Comparison of ENCODE assay signal across 8 mouse cellular contexts in genomic region chr13:70650011-70650436, GRCm38 (mm10). TPM values are rescaled to one million over a fixed set of nuclear protein-coding genes. Genes with fewer than 3 reads are reported as not detected.
DNase-seq lines count a peak whose midpoint lies in the region; TF ChIP-seq lines count a peak whose summit lies in the region.

No protein-coding gene starts in this region.

- H3K36me3 ChIP-seq in liver, adult 2 months (ENCODE audit: control insufficient read depth, insufficient read depth, low read length) = no peaks in the 10 kb centered on the region
- H3K36me3 ChIP-seq in myocyte (ENCODE audit: control insufficient read depth, insufficient read depth) = no peaks in the 10 kb centered on the region

- no peak overlapping the region for H3K4me2 ChIP-seq in myocyte (ENCODE audit: low read depth)

- intact Hi-C loops in heart, postnatal 14 days (cut with DNase I) = no loop called here

- H3K4me3 ChIP-seq in liver, adult 2 months (ENCODE audit: insufficient read depth, low read depth, low read length) = no peak overlapping the region
- H3K4me3 ChIP-seq in myocyte = no peak overlapping the region

- WGBS in liver, adult 2 months = 62% methylated on average over 3 of the region's 3 CpGs

- peaks cover 4% of the 10 kb centered on the region; the same call in 1 of the 2 replicates for H3K4me1 ChIP-seq in liver, adult 2 months (ENCODE audit: control insufficient read depth, insufficient read depth, low read length)

- no peaks in the 10 kb centered on the region for H3K79me2 ChIP-seq in liver, adult 2 months (ENCODE audit: control insufficient read depth, insufficient read depth, low read length)
- H3K79me2 ChIP-seq in myocyte (ENCODE audit: control insufficient read depth, insufficient read depth) = no peaks in the 10 kb centered on the region

- 0 out of 2 replicates have a peak overlapping the region, but pooled peaks have one; percentile 25 for H3K27ac ChIP-seq in liver, adult 2 months (replicated peaks; ENCODE audit: insufficient read depth, low read depth, low read length)

- TF ChIP-seq CTCF in liver, adult 2 months (IDR thresholded peaks at IDR 0.05; ENCODE audit: low read depth, low read length) = no peak

- no peak overlapping the region for H3K9ac ChIP-seq in liver, adult 2 months (ENCODE audit: low read depth, low read length)

- TF ChIP-seq POLR2A in liver, adult 2 months (IDR thresholded peaks at IDR 0.05; ENCODE audit: extremely low read depth, insufficient read depth, low read length) = no peak
- no peak for TF ChIP-seq POLR2A in myocyte (IDR thresholded peaks at IDR 0.05; ENCODE audit: insufficient read length, low read depth)

- DNase-seq in spleen, postnatal 4 days (ENCODE audit: low spot score in 2 of 2) = peak; percentile 15 to 56
- no peak for DNase-seq in spleen, postnatal 14 days (ENCODE audit: low spot score in 2 of 2)
- peak; percentile 27 to 34 for DNase-seq in heart, postnatal 14 days
- no peak for DNase-seq in liver, adult 2 months (ENCODE audit: extremely low read depth, low read depth, low spot score)
- DNase-seq in cerebellum, adult 11-12 months = no peak
- DNase-seq in layer of hippocampus, adult 9-10 months (ENCODE audit: low spot score) = no peak
- DNase-seq in left cerebral cortex, adult 8-10 months (ENCODE audit: low spot score in 2 of 2) = no peak

- no peaks in the 10 kb centered on the region for H3K27me3 ChIP-seq in liver, adult 2 months (ENCODE audit: control insufficient read depth, insufficient read depth, low read length)
- no peaks in the 10 kb centered on the region for H3K27me3 ChIP-seq in myocyte (ENCODE audit: control insufficient read depth, insufficient read depth, insufficient read length)

- no peak overlapping the region for H3ac ChIP-seq in myocyte (ENCODE audit: control insufficient read depth, insufficient read length)

TF ChIP-seq in myocyte, 11 proteins besides CTCF, POLR2A, EP300 and RAD21:
- TF ChIP-seq TCF12 (IDR thresholded peaks at IDR 0.05; ENCODE audit: insufficient read depth, poor library complexity, severe bottlenecking) (no peak), TCF3 (IDR thresholded peaks at IDR 0.05; ENCODE audit: insufficient read length, low read depth) (no peak), MYOG (IDR thresholded peaks at IDR 0.05; ENCODE audit: control insufficient read depth in 1 of 3, insufficient read depth in 1 of 3, insufficient read length in 2 of 3, low read depth in 2 of 3) (peak in 2 of 3 experiments; percentile 57 to 82), MYOD1 (IDR thresholded peaks at IDR 0.05; ENCODE audit: control insufficient read depth in 1 of 3, insufficient read length in 2 of 3, low read depth in 2 of 3) (peak in 2 of 3 experiments; percentile 72 to 86), MAX (IDR thresholded peaks at IDR 0.05; ENCODE audit: low read depth) (no peak)

RNA-seq across cellular contexts. Expression of gene Ice1, which starts 12.6 kb away (rescaled TPM):
- total RNA-seq in heart, postnatal 14 days (2021) = 10 to 100 TPM; 30.3 to 32.7 TPM
- total RNA-seq in liver, adult 2 months (2014; rRNA removed) = 12.2 and 14.5 TPM in 2 replicates
- polyA plus RNA-seq in liver, adult 2 months (2012; rRNA removed) = 5.9 and 8.5 TPM in 2 replicates
- 15.9 TPM for polyA plus RNA-seq in myocyte (2012; fragmentation: generic; extraction: Trizol)
- 10 to 100 TPM; 65.6 to 70.7 (median 68.6) TPM for total RNA-seq in left cerebral cortex, adult 8-10 months (2022)

Comparison
In these comparisons a context has a peak if more than half of its experiments do, and no peak if none do; other contexts are left out.
1. DNase-seq: peak in spleen, postnatal 4 days (2 of 2) and heart, postnatal 14 days (2 of 2); none in spleen, postnatal 14 days (0 of 2), liver, adult 2 months (single experiment), cerebellum, adult 11-12 months (single experiment), layer of hippocampus, adult 9-10 months (single experiment) and left cerebral cortex, adult 8-10 months (0 of 2).